Mouse (Mus musculus): ENCODE data around the gene Fabp3.

GRCm38 (mm10) chr4:130297123-130297529 is 11.3 kb upstream of the Fabp3 start:
- TF ChIP-seq CTCF (IDR thresholded peaks at IDR 0.05; ENCODE audit: low read depth, low read length) (peak; percentile 79), POLR2A (IDR thresholded peaks at IDR 0.05; ENCODE audit: extremely low read depth, insufficient read depth, low read length) (no peak)
